Mouse (Mus musculus) embryonic fibroblast, embryonic 13.5 days (primary cell): ENCODE data around the gene Tbxas1.

Experiments used
- CTCF ChIP-seq: IDR thresholded peaks from 2 replicates; pipeline ENCODE4 v1.5.1; 2011; ENCODE audit warnings: mild to moderate bottlenecking, control low read depth, low read length, moderate library complexity, borderline replicate concordance; ENCODE audit not compliant: insufficient read depth
- POLR2A ChIP-seq: IDR thresholded peaks from 2 replicates; pipeline ENCODE4 v1.6.1; 2011; ENCODE audit warnings: low read depth, mild to moderate bottlenecking, control low read depth, low read length, moderate library complexity

DNA sequence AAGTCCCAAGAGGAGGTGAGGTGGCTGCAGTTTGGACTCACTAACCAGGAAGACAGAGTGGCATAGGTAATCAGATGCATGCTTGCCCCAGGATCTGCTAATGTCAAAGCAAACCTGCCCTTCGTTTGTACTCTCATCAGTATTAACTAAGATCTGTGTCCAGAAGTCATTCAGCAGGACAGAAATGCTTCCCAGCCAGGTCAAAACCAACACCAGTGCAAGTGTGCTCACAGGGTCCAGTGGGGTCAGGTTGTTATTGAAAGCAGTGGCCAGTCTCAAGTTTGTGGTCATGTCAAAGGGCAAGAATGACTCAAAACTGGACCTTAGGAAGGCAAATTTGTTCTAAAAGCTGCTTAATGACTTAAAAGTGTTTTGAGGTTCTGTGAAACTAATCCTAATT lies 8.8 kb upstream of the Tbxas1 start:
- TF ChIP-seq POLR2A (no peak), CTCF (no peak)
